Mouse (Mus musculus): ENCODE measurements at regions not wholly inside any gene's neighbourhood (a gene's known extent, or its start where the extent isn't known, plus 50 kb on each side); places are given as distances from the start of the nearest gene placed in this dataset.

DNA sequence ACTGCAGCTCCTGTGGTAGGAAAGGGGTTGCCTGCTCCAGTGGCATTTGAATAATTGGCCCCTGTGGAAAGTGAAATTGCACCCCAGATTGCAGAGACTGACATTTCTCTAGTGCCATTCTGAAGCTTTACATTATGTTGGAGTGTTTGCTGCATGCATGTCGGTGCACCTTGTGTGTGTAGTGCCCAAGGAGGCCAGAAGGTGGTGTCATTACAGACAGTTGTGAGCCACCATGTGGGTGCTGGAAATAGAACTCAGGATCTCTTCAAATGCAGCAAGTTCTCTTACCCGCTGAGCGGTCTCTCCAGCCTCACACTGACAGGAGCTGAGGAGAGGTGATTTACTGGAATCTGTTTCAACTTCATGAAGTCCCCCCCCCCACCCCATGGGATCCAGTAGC lies 60.3 kb upstream of the Cdh4 start:
- DNase-seq, result no peak

DNA sequence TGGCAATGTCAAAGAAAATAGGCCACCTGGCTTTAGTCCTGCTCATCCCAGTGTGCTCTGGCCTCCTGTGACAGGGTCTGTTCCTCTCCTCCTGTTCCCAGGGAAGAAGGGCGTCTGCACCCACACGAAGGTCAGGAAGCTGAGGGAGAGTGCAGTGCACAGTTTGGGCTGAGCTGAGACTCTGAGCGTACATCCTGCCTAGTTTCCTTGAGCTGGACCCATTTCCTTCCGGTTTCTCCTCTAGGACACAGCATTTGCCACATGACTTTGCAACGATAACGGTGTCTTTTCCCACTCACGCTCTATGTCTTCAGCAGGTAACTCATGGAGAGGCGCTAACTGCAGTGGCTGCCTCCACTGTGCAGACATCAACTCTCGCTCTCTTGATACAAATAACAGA lies 59.6 kb upstream of the Cdh4 start:
- no peak for DNase-seq

GRCm38 (mm10) chr2:179386871-179387270 lies 55.4 kb upstream of the Cdh4 start:
- DNase-seq, result no peak

GRCm38 (mm10) chr2:179390486-179390885 lies 51.7 kb upstream of the Cdh4 start:
- no peak for DNase-seq

DNA sequence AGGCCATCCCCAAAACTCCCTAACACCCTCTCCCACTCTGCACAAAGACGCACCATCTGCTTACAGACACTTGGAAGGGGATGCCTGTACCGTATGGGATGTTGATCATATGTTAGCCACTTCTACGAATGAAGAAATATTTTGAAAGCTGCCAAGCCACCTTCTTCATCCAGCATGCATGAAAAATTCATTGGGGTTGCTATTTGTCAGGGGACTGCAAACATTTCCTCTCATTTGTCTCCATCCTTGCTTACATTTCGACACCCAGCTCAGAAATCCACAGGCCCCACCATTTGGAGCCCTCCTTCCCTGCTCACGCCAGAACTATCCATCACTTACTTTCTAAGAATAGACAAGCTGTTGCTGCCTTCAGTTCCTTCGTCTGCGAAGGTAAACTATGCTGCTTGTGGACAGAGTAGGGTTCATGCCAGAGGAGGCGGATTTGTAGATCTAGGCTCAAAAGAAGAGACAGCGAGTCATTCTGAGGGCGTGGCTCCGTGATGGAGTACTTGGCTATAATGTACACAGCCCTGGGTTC lies 51.2 kb upstream of the Cdh4 start:
- no peak for DNase-seq

Measured in layer of hippocampus, postnatal 36 days (tissue).